Mouse (Mus musculus) lung, embryonic 14.5 days (tissue): Measurements from ENCODE around the gene Ust. TPM values are rescaled to one million over a fixed set of nuclear protein-coding genes. Genes with fewer than 3 reads are reported as not detected.

Experiments
- ATAC-seq: fragments of 200-750 bp; cut with Nextera tagmentation; 2 replicates; pipeline ENCODE4 v1.8.0; 2017; ENCODE audit warnings: mild to moderate bottlenecking, moderate TSS enrichment, moderate library complexity; ENCODE audit not compliant: insufficient read depth
- DNase-seq: peaks from one replicate; pipeline ENCODE4 v3.0.0-alpha.2; 2015
- H3K27ac ChIP-seq: fragments of 300-500 bp; sonication (generic); 2 replicates; pipeline ENCODE4 v1.5.1; 2014; ENCODE audit warnings: low read depth, mild to moderate bottlenecking, moderate library complexity
- H3K27me3 ChIP-seq: fragments of 300-500 bp; sonication (generic); 2 replicates; pipeline ENCODE4 v1.6.1; 2014; ENCODE audit warnings: low read length, control low read depth; ENCODE audit not compliant: insufficient read depth
- H3K36me3 ChIP-seq: fragments of 300-500 bp; sonication (generic); 2 replicates; pipeline ENCODE4 v1.6.1; 2014; ENCODE audit warnings: control low read depth; ENCODE audit not compliant: insufficient read depth
- H3K4me1 ChIP-seq: fragments of 300-500 bp; sonication (generic); 2 replicates; pipeline ENCODE4 v1.6.1; 2014; ENCODE audit warnings: antibody characterized with exemption, control low read depth; ENCODE audit not compliant: insufficient read depth
- H3K4me2 ChIP-seq: fragments of 300-500 bp; sonication (generic); 2 replicates; pipeline ENCODE4 v1.6.1; 2014; ENCODE audit warnings: mild to moderate bottlenecking
- H3K4me3 ChIP-seq: fragments of 300-500 bp; sonication (generic); 2 replicates; pipeline ENCODE4 v1.5.1; 2014; ENCODE audit warnings: low read depth, low read length
- H3K9ac ChIP-seq: fragments of 300-500 bp; sonication (generic); 2 replicates; pipeline ENCODE4 v1.6.1; 2014
- H3K9me3 ChIP-seq: fragments of 300-500 bp; sonication (generic); 2 replicates; pipeline ENCODE4 v1.6.1; 2016; ENCODE audit warnings: low read depth, low read length, control low read depth
- CTCF ChIP-seq: IDR thresholded peaks from 2 replicates; pipeline ENCODE4 v1.5.1; 2016; ENCODE audit warnings: antibody characterized with exemption, low read depth
- WGBS: fragments of 180-500 bp; shearing (Covaris S2); extraction: QIAGEN DNeasy Blood & Tissue Kit; methylation state at CpG from one replicate; pipeline ENCODE4 v1.1.7; 2014; 5-methylcytosine and 5-hydroxymethylcytosine counted together
- polyA plus RNA-seq: library from polyadenylated mRNA; unstranded; fragments of >200 nt; fragmentation: Nextera tagmentation; extraction: Ambion mirVana; gene quantifications from 2 replicates; pipeline ENCODE4 v1.2.1, GENCODE M21; 2014

Gene Ust
- polyA plus RNA-seq, 1 experiment from 2014 or later: 7.6 TPM

DNA sequence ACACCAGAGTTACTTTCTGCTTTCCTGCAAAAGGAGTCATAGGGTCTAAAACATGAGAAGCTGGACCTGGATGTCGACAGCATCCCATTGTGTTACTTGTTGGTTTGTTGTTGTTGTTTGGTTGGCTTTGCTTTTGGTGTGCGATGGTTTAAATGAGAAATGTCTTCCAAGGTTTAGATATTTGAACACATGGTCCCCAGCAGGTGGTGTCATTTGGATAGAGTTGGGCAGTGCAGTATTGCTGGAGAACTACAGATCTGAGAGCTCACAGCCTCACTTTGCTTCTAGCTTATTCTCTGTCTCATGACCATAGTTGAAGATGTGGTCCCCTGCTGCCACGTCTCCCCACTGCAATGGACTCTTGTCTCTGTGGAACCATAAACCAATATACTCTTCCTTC lies 234.6 kb downstream of the Ust start:
- no peak overlapping the region for H3K4me2 ChIP-seq
- no peak overlapping the region for H3K4me3 ChIP-seq
- ATAC-seq: no peak
- 85% methylated on average over 3 of the region's 3 CpGs for WGBS
- H3K9me3 ChIP-seq: no peaks in the 10 kb centered on the region
- no peaks in the 10 kb centered on the region for H3K36me3 ChIP-seq
- H3K4me1 ChIP-seq: 0 out of 2 replicates have a peak, but pooled peaks cover 4% of the 10 kb centered on the region
- no peak overlapping the region for H3K27ac ChIP-seq
- TF ChIP-seq CTCF: no peak
- H3K27me3 ChIP-seq: no peaks in the 10 kb centered on the region
- no peak overlapping the region for H3K9ac ChIP-seq
- no peak for DNase-seq

DNA sequence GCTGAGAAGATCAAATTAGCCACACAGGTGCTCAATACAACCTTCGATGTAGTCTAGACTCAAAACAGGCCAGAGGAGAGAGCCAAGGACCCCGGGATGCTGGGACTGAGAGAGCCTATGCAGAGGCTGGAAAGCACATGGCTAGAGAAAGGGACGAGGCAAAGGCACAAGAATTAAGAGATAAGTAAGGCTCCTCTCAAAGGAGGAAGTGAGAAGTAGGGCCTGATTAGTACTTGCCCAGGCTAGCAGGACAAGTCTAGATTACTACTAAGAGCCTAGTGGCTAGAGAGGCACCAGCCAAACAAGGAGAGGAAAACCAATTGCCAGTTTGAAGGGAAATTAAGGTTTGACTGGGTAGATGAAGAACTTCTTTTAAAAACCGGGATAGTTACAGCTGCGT lies 241.5 kb downstream of the Ust start:
- Histone ChIP-seq H3K9me3 (no peaks in the 10 kb centered on the region), H3K4me1 (no peaks in the 10 kb centered on the region), H3K4me2 (no peak overlapping the region), H3K27ac (no peak overlapping the region), H3K9ac (no peak overlapping the region), H3K4me3 (no peak overlapping the region), H3K27me3 (no peaks in the 10 kb centered on the region), H3K36me3 (no peaks in the 10 kb centered on the region)
- TF ChIP-seq CTCF: no peak
- WGBS: 72% methylated on average over 5 of the region's 5 CpGs
- no peak for DNase-seq
- no peak for ATAC-seq

DNA sequence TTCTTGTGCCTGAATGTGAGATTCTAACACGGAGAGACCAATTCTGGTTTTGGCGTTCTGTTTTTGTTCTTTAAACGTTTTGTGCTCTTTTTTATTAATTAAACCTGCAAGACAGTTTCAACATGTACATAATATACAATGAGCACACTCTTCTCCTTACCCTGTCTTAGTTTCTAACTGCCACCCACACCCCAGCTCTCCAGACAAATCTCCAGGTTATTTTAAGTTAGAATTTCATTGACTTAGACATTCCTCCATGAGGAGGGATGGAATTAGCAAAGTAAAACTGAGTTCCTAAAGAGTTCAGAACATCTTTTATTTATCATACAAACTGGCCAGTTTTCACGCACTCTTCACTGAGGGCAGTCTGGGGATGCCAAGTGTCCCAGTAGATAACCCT lies 248.9 kb downstream of the Ust start:
- Histone ChIP-seq H3K4me2 (no peak overlapping the region), H3K9ac (no peak overlapping the region), H3K4me3 (no peak overlapping the region), H3K36me3 (no peaks in the 10 kb centered on the region), H3K4me1 (no peaks in the 10 kb centered on the region), H3K27ac (no peak overlapping the region), H3K27me3 (no peaks in the 10 kb centered on the region), H3K9me3 (no peaks in the 10 kb centered on the region)
- 82% methylated on average over 4 of the region's 4 CpGs for WGBS
- DNase-seq: no peak
- no peak for TF ChIP-seq CTCF
- ATAC-seq: no peak

DNA sequence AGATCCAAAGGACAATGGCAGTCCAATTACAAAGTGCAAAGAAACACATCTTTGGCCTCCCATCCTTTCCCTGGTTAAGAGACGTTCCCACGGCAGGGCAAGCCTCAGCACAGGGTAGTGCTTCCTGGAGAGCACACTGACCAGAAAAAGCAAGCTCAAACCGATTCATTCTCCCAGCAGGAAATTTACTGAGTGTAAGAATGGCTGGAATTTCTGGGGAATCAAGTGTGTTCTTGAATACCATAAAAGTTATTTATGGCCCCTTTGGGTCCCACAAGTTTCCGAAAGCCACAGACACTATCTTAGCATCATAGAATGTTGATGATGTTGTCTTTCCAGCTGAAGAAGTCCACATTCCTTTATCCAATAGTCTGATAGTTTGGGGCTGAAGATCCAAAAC lies 258.9 kb downstream of the Ust start:
- H3K4me3 ChIP-seq: no peak overlapping the region
- TF ChIP-seq CTCF: no peak
- H3K27ac ChIP-seq: no peak overlapping the region
- H3K4me2 ChIP-seq: no peak overlapping the region
- H3K27me3 ChIP-seq: no peaks in the 10 kb centered on the region
- DNase-seq: peak; percentile 53
- no peaks in the 10 kb centered on the region for H3K9me3 ChIP-seq
- no peak overlapping the region for H3K9ac ChIP-seq
- no peaks in the 10 kb centered on the region for H3K36me3 ChIP-seq
- 25% methylated on average over 4 of the region's 4 CpGs for WGBS
- no peaks in the 10 kb centered on the region for H3K4me1 ChIP-seq
- ATAC-seq: peak; percentile 63; the same call in 1 of the 2 replicates

DNA sequence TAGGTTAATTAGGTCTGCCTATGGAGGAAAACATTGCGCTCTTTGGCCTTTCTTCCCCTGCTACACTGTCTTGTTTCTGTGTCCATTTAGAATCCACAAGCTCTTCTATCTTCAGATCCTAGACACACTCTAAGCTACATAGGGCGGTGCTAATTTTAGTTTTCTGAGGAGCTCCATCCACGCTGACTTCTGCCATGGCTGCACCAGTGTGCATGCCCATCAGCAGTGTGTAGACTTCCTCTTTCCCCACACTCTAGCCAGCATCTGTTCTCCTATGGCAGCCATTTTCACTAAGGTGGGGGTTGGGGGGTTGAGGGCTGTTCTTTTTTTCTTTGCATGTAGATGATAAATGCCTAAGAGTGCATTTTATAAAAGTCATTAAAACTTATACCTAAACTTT lies 268.6 kb downstream of the Ust start:
- Histone ChIP-seq H3K9ac (no peak overlapping the region), H3K9me3 (no peaks in the 10 kb centered on the region), H3K4me2 (no peak overlapping the region), H3K27ac (no peak overlapping the region), H3K4me3 (no peak overlapping the region), H3K36me3 (no peaks in the 10 kb centered on the region), H3K27me3 (no peaks in the 10 kb centered on the region), H3K4me1 (no peaks in the 10 kb centered on the region)
- WGBS: 91% methylated on average over 3 of the region's 3 CpGs
- ATAC-seq: no peak
- no peak for DNase-seq
- TF ChIP-seq CTCF: no peak

DNA sequence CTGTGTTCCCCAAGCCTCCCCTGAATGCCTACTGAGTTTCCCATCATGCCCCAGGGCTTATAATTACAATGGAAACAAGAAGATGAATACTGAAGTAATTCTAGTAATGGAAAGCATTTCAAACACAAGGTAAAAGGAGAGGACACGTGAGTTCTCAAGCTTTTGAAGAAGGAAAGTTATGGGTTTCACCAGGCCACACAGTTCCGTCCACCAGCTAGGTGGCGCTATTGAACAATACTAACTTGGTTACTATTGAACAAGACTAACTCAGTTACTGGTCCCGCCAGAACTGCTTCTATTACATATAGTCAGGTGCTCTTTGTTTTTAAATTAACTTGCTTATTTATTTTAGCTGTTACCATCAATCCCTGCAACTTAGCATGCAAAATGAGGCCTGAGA lies 276.3 kb downstream of the Ust start:
- Histone ChIP-seq H3K4me3 (no peak overlapping the region), H3K4me1 (0 out of 2 replicates have a peak, but pooled peaks cover 3% of the 10 kb centered on the region), H3K27ac (no peak overlapping the region), H3K36me3 (no peaks in the 10 kb centered on the region), H3K4me2 (no peak overlapping the region), H3K9me3 (no peaks in the 10 kb centered on the region), H3K27me3 (no peaks in the 10 kb centered on the region), H3K9ac (no peak overlapping the region)
- peak; percentile 74 for TF ChIP-seq CTCF
- no peak for ATAC-seq
- 23% methylated on average over 4 of the region's 4 CpGs for WGBS
- peak; percentile 91 for DNase-seq

DNA sequence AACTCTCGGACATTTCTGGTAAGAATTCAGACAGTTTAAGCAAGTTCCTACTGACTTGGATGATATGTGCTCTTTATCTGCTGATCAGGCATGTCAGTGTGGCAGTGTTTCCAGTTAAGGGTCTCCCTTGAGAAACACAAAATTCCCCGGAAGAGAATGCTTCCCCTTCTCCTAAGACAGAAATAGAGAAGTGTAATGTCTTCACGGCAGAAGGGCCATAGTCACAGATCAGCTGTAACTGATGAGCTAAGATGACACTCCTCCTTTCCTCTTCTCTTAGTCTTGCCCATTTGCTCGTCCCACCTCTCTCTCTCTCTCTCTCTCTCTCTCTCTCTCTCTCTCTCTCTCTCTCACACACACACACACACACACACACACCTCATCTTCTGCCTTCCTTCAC lies 277.9 kb downstream of the Ust start:
- Histone ChIP-seq H3K4me1 (0 out of 2 replicates have a peak, but pooled peaks cover 3% of the 10 kb centered on the region), H3K9ac (no peak overlapping the region), H3K27ac (no peak overlapping the region), H3K4me2 (no peak overlapping the region), H3K9me3 (no peaks in the 10 kb centered on the region), H3K27me3 (no peaks in the 10 kb centered on the region), H3K4me3 (no peak overlapping the region), H3K36me3 (no peaks in the 10 kb centered on the region)
- 69% methylated on average over 4 of the region's 4 CpGs for WGBS
- no peak for ATAC-seq
- no peak for DNase-seq
- no peak for TF ChIP-seq CTCF

DNA sequence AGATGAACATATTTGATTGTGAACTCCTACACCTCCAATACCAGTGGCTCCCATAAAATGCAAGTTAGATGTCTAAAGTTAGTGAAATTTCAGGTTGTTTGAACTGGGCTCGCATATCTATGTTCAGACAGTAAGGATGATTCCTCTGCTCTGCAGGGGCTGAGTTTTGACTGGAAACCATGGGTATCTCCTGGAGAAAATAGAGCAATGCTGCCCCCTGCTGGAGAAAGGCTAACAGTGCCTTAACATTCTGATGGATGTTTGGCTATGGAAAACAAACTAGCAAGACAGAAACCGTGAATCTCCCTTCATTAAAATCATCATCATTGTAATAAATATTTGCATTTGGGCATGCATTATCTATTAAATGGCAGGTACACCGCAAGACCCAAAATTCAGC lies 278.4 kb downstream of the Ust start:
- ATAC-seq (no peak), DNase-seq (peak; percentile 96)
- 0 out of 2 replicates have a peak, but pooled peaks cover 3% of the 10 kb centered on the region for H3K4me1 ChIP-seq
- no peak overlapping the region for H3K27ac ChIP-seq
- TF ChIP-seq CTCF: peak; percentile 94
- no peak overlapping the region for H3K4me2 ChIP-seq
- H3K9ac ChIP-seq: no peak overlapping the region
- no peak overlapping the region for H3K4me3 ChIP-seq
- no peaks in the 10 kb centered on the region for H3K36me3 ChIP-seq
- WGBS: 6% methylated on average over 3 of the region's 3 CpGs
- no peaks in the 10 kb centered on the region for H3K9me3 ChIP-seq
- H3K27me3 ChIP-seq: no peaks in the 10 kb centered on the region
